Mouse (Mus musculus) hindbrain, embryonic 13.5 days (tissue): Measurements from ENCODE around the gene Dglucy. TPM values are rescaled to one million over a fixed set of nuclear protein-coding genes. Genes with fewer than 3 reads are reported as not detected.
"Not testable (repeated sequence)": the region's sequence is repeated elsewhere in the genome, so short reads cannot be mapped to it uniquely, and the experiment has no call there.

ENCODE experiments used
- ATAC-seq: fragments of 200-750 bp; cut with Nextera tagmentation; 2 replicates; pipeline ENCODE4 v1.8.0; 2017; ENCODE audit warnings: moderate TSS enrichment; ENCODE audit not compliant: low FRiP score
- H3K27ac ChIP-seq: fragments of 300-500 bp; sonication (generic); 2 replicates; pipeline ENCODE4 v1.5.1; 2015; ENCODE audit warnings: inconsistent platforms, mild to moderate bottlenecking, moderate library complexity
- H3K27me3 ChIP-seq: fragments of 300-500 bp; sonication (generic); 2 replicates; pipeline ENCODE4 v1.6.1; 2015; ENCODE audit warnings: mild to moderate bottlenecking, inconsistent platforms
- H3K36me3 ChIP-seq: fragments of 300-500 bp; sonication (generic); 2 replicates; pipeline ENCODE4 v1.6.1; 2015; ENCODE audit warnings: mild to moderate bottlenecking, inconsistent platforms
- H3K4me1 ChIP-seq: fragments of 300-500 bp; sonication (generic); replicated peaks from 2 replicates; pipeline ENCODE4 v1.6.1; 2015; ENCODE audit warnings: inconsistent platforms
- H3K4me2 ChIP-seq: fragments of 300-500 bp; sonication (generic); 2 replicates; pipeline ENCODE4 v1.6.1; 2015; ENCODE audit warnings: inconsistent platforms, mild to moderate bottlenecking, moderate library complexity
- H3K4me3 ChIP-seq: fragments of 300-500 bp; sonication (generic); 2 replicates; pipeline ENCODE4 v1.5.1; 2015; ENCODE audit warnings: mild to moderate bottlenecking, inconsistent platforms
- H3K9ac ChIP-seq: fragments of 300-500 bp; sonication (generic); 2 replicates; pipeline ENCODE4 v1.6.1; 2015; ENCODE audit warnings: mild to moderate bottlenecking, inconsistent platforms
- H3K9me3 ChIP-seq: fragments of 300-500 bp; sonication (generic); 2 replicates; pipeline ENCODE4 v1.6.1; 2016; ENCODE audit warnings: inconsistent platforms
- WGBS: fragments of 180-500 bp; shearing (Covaris S2); methylation state at CpG from one replicate; pipeline ENCODE4 v1.1.7; 2015; 5-methylcytosine and 5-hydroxymethylcytosine counted together
- polyA plus RNA-seq: library from polyadenylated mRNA; unstranded; fragments of >200 nt; fragmentation: Nextera tagmentation; extraction: Ambion mirVana; gene quantifications from 2 replicates; pipeline ENCODE4 v1.2.1, GENCODE M21; 2015

Dglucy gene
- polyA plus RNA-seq, 1 experiment from 2014 or later = 1.9 TPM

GRCm38 (mm10) chr12:100789981-100790550 lies 11.2 kb downstream of the Dglucy start:
- Histone ChIP-seq H3K4me1 (no peaks in the 10 kb centered on the region), H3K36me3 (no peaks in the 10 kb centered on the region), H3K4me3 (no peak overlapping the region), H3K9me3 (no peaks in the 10 kb centered on the region), H3K4me2 (no peak overlapping the region), H3K27ac (no peak overlapping the region), H3K9ac (no peak overlapping the region), H3K27me3 (no peaks in the 10 kb centered on the region)
- WGBS = 65% methylated on average over 3 of the region's 3 CpGs
- ATAC-seq = no peak

GRCm38 (mm10) chr12:100791425-100791824 lies 12.6 kb downstream of the Dglucy start:
- no peak for ATAC-seq
- no peak overlapping the region for H3K9ac ChIP-seq
- H3K9me3 ChIP-seq = no peaks in the 10 kb centered on the region
- no peak overlapping the region for H3K4me2 ChIP-seq
- H3K4me1 ChIP-seq = no peaks in the 10 kb centered on the region
- H3K36me3 ChIP-seq = no peaks in the 10 kb centered on the region
- no peaks in the 10 kb centered on the region for H3K27me3 ChIP-seq
- no peak overlapping the region for H3K27ac ChIP-seq
- 85% methylated on average over 6 of the region's 6 CpGs for WGBS
- no peak overlapping the region for H3K4me3 ChIP-seq

- Histone ChIP-seq H3K9ac (no peak overlapping the region), H3K9me3 (no peaks in the 10 kb centered on the region), H3K4me3 (no peak overlapping the region), H3K36me3 (no peaks in the 10 kb centered on the region), H3K4me1 (no peaks in the 10 kb centered on the region), H3K27me3 (no peaks in the 10 kb centered on the region), H3K27ac (no peak overlapping the region), H3K4me2 (no peak overlapping the region)
- 64% methylated on average over 7 of the region's 7 CpGs for WGBS
- ATAC-seq = no peak
Measured at GRCm38 (mm10) chr12:100794450-100795230, 15.8 kb downstream of the Dglucy start.

- Histone ChIP-seq H3K9ac (no peak overlapping the region), H3K36me3 (no peaks in the 10 kb centered on the region), H3K27ac (no peak overlapping the region), H3K4me2 (no peak overlapping the region), H3K9me3 (no peaks in the 10 kb centered on the region), H3K27me3 (no peaks in the 10 kb centered on the region), H3K4me3 (no peak overlapping the region), H3K4me1 (no peaks in the 10 kb centered on the region)
- no peak for ATAC-seq
- WGBS = 91% methylated on average over 7 of the region's 7 CpGs
Measured at GRCm38 (mm10) chr12:100795390-100796036, 16.7 kb downstream of the Dglucy start.

- not testable (repeated sequence) for H3K4me3 ChIP-seq, H3K27me3 ChIP-seq, H3K9ac ChIP-seq, H3K9me3 ChIP-seq, H3K36me3 ChIP-seq, H3K27ac ChIP-seq, H3K4me2 ChIP-seq, ATAC-seq, H3K4me1 ChIP-seq
- WGBS = 95% methylated on average over 19 of the region's 19 CpGs
Measured at GRCm38 (mm10) chr12:100803391-100803790, 24.5 kb downstream of the Dglucy start.

GRCm38 (mm10) chr12:100807280-100807679 lies 28.4 kb downstream of the Dglucy start:
- no peaks in the 10 kb centered on the region for H3K9me3 ChIP-seq
- H3K4me3 ChIP-seq = no peak overlapping the region
- H3K36me3 ChIP-seq = no peaks in the 10 kb centered on the region
- H3K27me3 ChIP-seq = no peaks in the 10 kb centered on the region
- no peak overlapping the region for H3K27ac ChIP-seq
- no peak overlapping the region for H3K4me2 ChIP-seq
- WGBS = 84% methylated on average over 7 of the region's 7 CpGs
- no peak for ATAC-seq
- peaks cover 7% of the 10 kb centered on the region for H3K4me1 ChIP-seq
- H3K9ac ChIP-seq = no peak overlapping the region

- Histone ChIP-seq H3K4me3 (no peak overlapping the region), H3K9me3 (no peaks in the 10 kb centered on the region), H3K27ac (no peak overlapping the region), H3K36me3 (no peaks in the 10 kb centered on the region), H3K4me2 (no peak overlapping the region), H3K9ac (no peak overlapping the region), H3K4me1 (peaks cover 7% of the 10 kb centered on the region), H3K27me3 (no peaks in the 10 kb centered on the region)
- ATAC-seq = no peak
- 51% methylated on average over 13 of the region's 13 CpGs for WGBS
Measured at GRCm38 (mm10) chr12:100808609-100809280, 29.9 kb downstream of the Dglucy start.

GRCm38 (mm10) chr12:100810542-100810941 lies 31.7 kb downstream of the Dglucy start:
- 93% methylated on average over 11 of the region's 11 CpGs for WGBS
- no peak overlapping the region for H3K4me3 ChIP-seq
- no peaks in the 10 kb centered on the region for H3K9me3 ChIP-seq
- no peaks in the 10 kb centered on the region for H3K27me3 ChIP-seq
- H3K4me2 ChIP-seq = no peak overlapping the region
- H3K36me3 ChIP-seq = no peaks in the 10 kb centered on the region
- no peak overlapping the region for H3K9ac ChIP-seq
- peaks cover 7% of the 10 kb centered on the region for H3K4me1 ChIP-seq
- ATAC-seq = no peak
- no peak overlapping the region for H3K27ac ChIP-seq

- H3K9ac ChIP-seq = no peak overlapping the region
- no peaks in the 10 kb centered on the region for H3K36me3 ChIP-seq
- H3K4me3 ChIP-seq = no peak overlapping the region
- no peak for ATAC-seq
- no peaks in the 10 kb centered on the region for H3K9me3 ChIP-seq
- no peak overlapping the region for H3K27ac ChIP-seq
- 91% methylated on average over 2 of the region's 2 CpGs for WGBS
- H3K4me2 ChIP-seq = no peak overlapping the region
- peaks cover 2% of the 10 kb centered on the region for H3K4me1 ChIP-seq
- no peaks in the 10 kb centered on the region for H3K27me3 ChIP-seq
Measured at GRCm38 (mm10) chr12:100813901-100814300, 35.0 kb downstream of the Dglucy start.

GRCm38 (mm10) chr12:100814671-100815070 lies 35.8 kb downstream of the Dglucy start:
- H3K9me3 ChIP-seq = no peaks in the 10 kb centered on the region
- no peaks in the 10 kb centered on the region for H3K36me3 ChIP-seq
- no peaks in the 10 kb centered on the region for H3K27me3 ChIP-seq
- no peaks in the 10 kb centered on the region for H3K4me1 ChIP-seq
- ATAC-seq = no peak
- no peak overlapping the region for H3K4me3 ChIP-seq
- H3K9ac ChIP-seq = no peak overlapping the region
- H3K27ac ChIP-seq = no peak overlapping the region
- WGBS = 77% methylated on average over 3 of the region's 3 CpGs
- no peak overlapping the region for H3K4me2 ChIP-seq

- ATAC-seq = no peak
- no peaks in the 10 kb centered on the region for H3K27me3 ChIP-seq
- no peak overlapping the region for H3K4me3 ChIP-seq
- no peak overlapping the region for H3K4me2 ChIP-seq
- no peaks in the 10 kb centered on the region for H3K4me1 ChIP-seq
- no peak overlapping the region for H3K9ac ChIP-seq
- H3K36me3 ChIP-seq = no peaks in the 10 kb centered on the region
- H3K9me3 ChIP-seq = no peaks in the 10 kb centered on the region
- H3K27ac ChIP-seq = no peak overlapping the region
- WGBS = 94% methylated on average over 5 of the region's 5 CpGs
Measured at GRCm38 (mm10) chr12:100816906-100817305, 38.0 kb downstream of the Dglucy start.

- Histone ChIP-seq H3K9ac (no peak overlapping the region), H3K9me3 (no peaks in the 10 kb centered on the region), H3K4me1 (no peaks in the 10 kb centered on the region), H3K27me3 (no peaks in the 10 kb centered on the region), H3K4me3 (no peak overlapping the region), H3K4me2 (no peak overlapping the region), H3K27ac (no peak overlapping the region), H3K36me3 (no peaks in the 10 kb centered on the region)
- no peak for ATAC-seq
Measured at GRCm38 (mm10) chr12:100819965-100820364, 41.1 kb downstream of the Dglucy start.
